Mouse (Mus musculus): ENCODE measurements at regions not wholly inside any gene's neighbourhood (a gene's known extent, or its start where the extent isn't known, plus 50 kb on each side); places are given as distances from the start of the nearest gene placed in this dataset.
A peak's percentile ranks its signal among the peaks of the same experiment; 100 is the strongest.

DNA sequence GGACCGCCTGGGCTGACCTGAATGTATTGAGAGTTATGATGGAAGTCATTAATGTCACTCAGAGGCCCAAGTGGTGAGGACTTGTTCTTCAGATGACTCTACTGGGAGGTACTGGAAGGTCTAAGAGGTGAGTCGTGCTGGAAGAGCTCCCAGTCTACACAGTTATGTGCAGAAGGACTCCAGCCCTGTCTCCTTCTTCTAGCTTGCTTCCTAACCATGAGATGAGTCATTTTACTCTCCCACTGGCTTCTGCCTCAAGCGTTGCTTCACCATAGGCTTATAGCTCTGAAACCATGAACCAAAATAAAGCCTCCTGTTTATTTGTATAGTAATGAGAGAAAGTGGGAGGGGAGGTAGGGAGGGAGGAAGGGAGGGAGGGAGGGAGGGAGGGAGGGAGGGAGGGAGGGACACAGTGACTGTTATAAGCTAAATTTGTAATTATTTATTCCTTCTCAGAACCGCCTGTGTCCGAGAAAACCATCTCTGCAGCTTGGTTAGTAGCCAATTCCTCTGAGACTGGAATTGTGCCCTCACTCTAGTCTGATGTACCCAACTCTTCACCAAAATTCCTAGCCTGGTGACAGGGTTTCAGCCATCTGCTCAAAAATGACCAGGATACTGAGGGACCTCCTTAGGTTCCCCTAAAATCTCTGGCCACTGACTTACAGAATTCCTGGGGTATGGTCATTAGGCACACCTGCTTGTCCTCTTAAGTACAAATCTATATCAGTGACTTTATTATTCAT, 211.6 kb upstream of the Atp2b1 start:
- DNase-seq (ENCODE audit: low read depth, low spot score) = no peak

DNA sequence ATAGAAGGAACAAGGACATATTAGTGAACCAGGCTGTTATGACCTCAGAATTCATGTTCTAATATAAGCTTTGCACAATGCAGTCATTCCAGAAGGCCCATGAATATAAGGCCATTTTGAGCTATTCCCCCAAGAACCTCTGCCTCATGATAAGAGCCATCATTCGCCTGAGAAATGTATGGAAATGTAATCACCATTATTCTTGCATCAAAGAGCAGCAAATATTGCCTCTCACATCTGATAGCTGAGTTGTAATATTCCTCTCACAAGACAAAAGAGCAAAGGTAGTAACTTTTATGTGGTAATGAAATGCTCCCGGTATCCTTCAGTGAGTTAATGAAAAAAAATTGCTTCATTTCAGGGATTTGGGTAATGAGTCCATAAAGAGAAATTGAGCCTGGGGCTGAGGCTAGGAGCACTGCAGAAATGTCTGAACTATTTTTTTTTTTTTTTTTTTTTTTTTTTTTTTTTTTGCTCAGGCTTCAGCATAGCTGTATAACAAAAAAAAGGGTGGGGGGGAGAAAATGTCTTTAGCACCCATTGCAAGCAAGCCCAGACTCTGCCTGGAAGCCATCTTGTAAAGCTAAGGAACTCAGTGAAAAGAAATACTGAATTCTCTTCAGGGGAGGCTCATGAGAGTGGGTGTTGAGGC, 210.4 kb upstream of the Atp2b1 start:
- DNase-seq (ENCODE audit: low read depth, low spot score) = no peak

DNA sequence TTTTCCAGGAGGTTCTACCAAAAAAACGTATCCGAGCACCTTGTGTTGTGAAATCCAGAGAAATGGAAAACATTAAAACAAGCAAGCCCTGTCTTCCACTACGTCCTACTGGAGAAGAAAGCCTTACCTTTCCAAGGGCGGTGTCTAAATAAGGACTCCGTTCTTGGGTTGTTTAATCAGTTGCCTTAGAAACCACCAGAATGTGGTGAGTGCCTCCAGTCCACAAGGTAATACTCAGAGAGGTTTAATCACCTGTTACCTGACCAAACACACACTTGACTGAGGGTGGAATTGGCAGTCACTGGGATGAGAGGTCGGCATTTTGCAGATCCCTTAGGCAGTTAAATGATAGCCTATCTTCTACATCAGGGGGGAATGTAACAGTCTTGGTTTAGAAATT, 209.6 kb upstream of the Atp2b1 start:
- DNase-seq (ENCODE audit: low read depth, low spot score) = no peak

DNA sequence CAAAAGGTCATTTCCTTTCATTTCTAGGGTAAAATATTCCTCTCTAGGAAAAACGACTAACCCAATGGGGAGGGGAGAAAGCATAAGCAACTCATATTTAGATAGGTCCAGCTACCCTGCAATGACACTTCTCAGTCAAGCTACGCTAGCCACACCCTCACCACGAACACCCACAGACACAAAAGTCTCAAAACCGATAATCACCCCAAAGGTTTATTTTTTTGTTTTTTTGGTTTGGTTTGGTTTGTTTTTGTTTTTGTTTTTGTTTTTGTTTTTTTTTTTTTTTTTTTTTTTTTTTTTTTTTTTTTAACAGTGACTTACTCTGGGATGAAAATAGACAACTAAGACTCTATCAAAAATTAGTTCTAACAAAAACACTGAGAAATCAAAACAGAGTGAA, 196.3 kb upstream of the Atp2b1 start:
- no peak for DNase-seq (ENCODE audit: low read depth, low spot score)

DNA sequence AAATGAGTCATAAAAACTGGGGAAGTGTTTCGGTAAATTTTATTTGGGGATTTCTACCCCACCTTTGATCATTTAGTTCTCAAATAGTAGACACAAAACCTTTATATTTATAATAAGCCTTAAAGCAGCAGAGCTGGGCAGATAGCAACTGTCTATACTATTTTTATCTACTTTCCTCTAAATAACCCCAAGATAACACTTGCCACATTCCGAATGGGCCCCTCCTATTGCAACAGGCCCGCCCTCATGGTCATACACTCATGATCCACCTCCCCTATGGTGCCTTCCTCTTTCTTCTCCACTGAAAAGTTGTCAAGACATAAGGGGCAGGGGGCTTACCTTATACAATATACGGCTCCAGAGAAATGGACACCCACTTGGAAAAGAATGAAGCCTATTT, 195.5 kb upstream of the Atp2b1 start:
- no peak for DNase-seq (ENCODE audit: low read depth, low spot score)

DNA sequence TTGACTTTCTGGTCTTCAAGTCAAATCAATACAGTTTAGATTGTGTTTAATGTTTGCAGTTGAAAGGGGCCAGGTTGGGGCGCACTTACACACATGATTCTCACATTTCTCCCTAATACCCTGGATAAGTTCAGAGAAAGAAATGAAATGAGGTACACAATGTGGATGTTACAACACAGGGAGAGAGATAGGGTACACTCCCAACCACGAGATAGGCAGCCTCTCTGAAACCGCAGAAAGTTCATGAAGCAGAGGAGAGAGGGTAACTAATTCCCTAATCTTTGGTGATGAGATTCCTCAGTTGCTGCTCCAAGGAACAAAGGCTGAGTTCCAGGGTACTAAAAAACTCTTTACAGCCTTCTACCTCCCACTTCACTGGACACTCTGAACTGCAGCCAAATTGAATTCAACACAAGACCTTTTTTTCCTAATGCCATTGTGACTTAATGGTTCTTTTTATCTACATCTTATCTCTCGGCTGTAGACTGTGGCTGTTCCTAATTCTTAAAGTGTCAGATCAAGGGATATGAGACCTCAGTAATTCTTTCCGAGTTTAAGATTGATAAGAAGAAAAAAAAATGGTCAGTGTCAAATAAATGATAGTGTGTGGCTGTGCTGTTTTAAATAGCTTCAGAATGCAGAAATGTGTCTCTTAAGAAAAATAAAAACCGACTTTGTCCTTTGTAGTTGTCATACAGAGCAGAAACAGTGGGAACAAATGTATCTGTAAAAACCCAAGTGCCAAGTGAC, 193.8 kb upstream of the Atp2b1 start:
- DNase-seq (ENCODE audit: low read depth, low spot score) = no peak

DNA sequence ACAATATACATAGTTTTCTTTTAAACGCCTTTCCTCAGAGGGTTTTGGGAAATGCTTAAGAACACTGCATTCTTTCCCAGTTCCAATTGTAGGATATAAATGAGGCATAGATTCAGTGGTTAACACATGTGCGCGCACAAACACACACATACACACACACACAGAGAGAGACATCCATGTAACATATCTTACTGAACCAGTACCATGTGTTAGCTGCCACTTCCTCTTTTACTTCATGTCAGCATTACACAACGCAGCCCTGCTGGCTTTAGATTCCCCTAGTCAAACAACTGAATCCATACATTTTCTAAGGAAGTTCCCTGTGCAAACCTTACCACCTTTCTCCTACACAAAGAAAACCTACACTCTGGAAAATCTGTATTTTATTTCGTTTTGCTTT, 189.1 kb upstream of the Atp2b1 start:
- no peak for DNase-seq (ENCODE audit: low read depth, low spot score)

DNA sequence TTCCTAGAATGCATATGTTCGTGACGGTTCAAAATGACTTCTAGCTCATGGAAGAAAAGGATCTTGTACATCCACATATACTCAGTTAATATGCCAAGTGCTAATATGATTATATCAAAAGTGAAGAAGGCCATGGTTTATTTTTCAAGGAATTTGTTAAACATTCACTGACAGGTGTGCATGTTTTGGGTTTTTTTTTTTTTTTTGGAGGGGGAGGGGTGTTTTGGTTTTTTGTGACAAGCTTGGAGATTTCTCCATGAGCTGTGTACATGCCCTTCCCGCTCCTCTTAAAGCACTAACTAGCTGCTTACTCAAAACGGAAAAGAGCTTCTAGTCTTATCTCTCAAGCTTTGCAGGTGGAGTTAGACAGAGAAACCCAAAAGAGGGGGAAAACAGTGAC, 187.1 kb upstream of the Atp2b1 start:
- no peak for DNase-seq (ENCODE audit: low read depth, low spot score)

DNA sequence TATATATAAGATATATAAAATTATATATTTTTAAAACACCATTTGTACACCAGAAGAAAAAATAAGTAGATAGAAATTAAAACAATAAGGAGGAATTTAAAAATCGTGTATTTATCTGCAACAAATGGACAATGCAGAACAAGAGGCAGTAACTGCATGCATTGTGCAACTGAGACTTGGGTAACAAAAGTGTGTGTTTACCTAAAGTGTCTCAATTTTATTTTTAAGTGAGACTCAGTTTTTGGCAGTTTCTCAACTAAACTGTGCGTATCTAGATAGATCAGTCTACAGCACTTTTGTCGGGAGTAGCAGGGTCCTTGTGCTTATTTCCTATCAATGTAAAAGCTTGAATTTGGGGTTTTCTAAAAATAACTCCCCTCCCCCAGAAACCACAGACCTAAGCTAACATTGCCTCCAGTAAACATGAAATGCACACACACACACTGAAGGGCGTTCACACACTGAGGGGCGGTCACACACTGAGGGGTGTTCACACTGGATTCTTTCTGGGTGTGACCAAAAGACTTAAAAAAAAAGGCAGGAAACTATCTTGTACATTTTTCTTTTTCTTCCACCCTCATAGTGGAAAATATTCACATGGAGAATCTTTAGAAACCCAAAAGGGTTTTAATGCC, 185.7 kb upstream of the Atp2b1 start:
- no peak for DNase-seq (ENCODE audit: low read depth, low spot score)

DNA sequence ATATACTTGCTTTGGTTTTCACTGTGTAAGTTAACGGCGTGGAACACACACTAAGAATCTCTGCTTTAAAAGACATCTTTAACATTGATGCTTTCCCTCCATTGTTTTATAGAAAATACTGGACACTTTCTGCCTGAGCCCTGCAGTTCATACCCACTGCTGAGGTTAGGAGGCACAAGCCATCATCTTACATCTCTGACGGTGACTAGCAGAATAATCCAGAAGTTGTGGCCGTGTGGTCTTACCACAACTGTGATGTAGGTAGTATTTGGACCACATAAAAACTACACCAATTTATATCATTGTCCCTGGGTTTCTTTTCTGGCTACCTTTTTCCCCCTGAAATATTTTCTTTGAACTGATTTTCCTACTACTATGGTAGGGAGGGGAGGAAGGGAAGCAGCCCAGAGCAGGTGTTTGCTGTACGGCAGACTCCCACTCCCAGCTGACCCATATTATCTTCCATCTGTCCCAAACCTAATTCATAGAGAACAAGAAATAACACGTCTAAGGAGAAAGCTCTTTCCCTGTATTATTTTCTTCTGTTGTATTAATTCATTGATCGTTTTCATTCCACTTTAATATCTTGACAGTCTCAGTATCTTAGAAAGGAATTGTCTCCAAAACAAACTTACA, 180.1 kb upstream of the Atp2b1 start:
- DNase-seq (ENCODE audit: low read depth, low spot score) = no peak

DNA sequence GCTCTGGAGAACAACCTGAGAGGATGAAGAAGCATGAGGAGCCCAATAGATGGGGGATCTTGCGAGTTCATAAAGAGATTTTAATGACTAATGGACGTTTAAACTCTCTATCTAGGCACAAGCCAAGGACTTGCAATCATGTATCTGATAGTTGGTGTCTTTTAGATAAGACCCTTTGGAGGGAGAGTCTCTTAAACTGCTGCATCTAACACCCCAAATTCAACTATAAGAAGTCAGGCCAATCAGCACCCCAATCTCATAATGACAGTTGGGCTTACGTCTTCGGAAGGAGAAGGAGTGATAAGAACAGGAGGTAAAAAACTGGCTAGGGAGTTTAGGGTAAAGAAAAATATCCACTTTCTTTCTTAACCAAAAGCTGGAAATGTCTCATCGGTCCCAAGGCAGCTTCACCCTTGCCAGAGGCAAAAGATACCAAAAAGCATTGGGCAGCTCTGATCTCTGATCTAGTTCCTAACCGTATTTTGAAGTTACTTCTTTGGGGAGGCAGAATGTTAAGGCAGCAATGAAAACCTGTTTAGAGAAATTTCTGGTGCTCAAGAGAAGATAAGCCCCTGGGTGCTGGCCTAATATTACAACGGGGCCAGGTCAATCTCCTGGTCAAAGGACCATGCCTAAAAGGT, 173.6 kb upstream of the Atp2b1 start:
- DNase-seq (ENCODE audit: low read depth, low spot score) = no peak

DNA sequence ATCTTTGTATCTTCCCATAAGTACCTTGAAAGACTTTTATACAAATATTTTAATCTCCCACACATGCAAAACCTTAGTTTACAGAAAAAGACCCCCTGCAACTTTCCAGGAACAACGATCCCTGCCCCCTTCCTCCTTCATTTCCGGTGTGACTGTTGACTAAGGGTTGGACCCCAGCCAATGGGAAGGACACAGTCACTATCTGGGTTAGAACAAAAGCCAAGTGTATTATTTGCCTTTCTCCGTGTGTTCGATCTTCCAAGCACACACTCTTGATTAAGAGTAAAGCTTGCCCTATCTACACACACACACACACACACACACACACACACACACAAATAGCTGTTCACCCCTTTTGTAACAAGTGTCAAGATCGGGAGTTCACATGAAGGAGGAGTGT, 172.8 kb upstream of the Atp2b1 start:
- no peak for DNase-seq (ENCODE audit: low read depth, low spot score)

DNA sequence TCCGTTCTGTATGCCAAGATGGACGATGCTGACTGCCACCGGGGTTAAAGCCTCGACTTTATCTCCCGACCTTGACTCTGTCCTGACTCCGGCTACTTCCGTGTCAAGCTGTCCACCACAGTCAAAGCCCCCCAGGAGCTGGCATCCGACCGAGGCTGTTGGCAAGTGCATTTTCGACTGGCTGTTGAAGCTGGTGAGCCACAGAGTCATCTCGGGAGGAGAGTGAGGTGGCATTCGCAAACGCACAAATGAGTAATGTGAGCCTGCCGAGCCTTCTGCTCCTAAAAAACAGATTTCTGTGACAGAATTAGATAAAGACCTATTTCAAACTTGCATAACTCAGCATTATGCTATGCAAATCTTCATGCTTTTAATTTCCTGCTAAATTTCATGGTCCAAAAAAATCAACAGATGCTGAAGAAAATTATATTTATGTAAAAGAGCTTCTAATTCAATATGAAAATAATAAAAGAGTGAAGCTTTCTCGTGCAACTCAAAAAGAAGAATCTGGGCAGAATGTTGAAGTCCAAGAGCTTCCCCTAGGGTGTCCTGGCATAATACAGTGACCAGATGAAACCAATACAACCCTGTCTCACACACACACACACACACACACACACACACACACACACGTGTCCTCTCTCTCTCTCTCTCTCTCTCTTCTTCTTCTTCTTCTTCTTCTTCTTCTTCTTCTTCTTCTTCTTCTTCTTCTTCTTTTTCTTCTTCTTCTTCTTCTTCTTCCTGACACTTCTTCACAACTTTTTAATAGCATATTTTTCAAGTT, 171.2 kb upstream of the Atp2b1 start:
- no peak for DNase-seq (ENCODE audit: low read depth, low spot score)

DNA sequence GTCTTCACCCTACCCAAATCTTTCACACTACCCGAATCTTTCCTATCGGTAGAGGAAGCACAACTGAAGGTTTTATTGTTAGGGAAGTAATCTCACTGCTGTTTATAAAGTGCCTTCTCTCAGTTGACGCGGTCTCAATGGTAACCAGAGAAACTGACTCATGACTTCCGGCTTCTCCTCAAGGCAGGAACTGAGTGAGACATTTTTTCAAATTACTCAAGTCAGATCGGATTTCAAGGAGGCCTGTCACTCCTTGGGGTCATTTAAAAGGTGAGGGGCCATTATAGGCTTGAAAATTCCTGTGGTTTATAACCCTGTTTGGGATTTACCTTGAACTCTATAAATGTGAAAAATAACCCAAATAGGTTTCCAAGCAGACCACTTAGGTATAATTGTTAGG, 170.0 kb upstream of the Atp2b1 start:
- DNase-seq (ENCODE audit: low read depth, low spot score) = peak; percentile 13

DNA sequence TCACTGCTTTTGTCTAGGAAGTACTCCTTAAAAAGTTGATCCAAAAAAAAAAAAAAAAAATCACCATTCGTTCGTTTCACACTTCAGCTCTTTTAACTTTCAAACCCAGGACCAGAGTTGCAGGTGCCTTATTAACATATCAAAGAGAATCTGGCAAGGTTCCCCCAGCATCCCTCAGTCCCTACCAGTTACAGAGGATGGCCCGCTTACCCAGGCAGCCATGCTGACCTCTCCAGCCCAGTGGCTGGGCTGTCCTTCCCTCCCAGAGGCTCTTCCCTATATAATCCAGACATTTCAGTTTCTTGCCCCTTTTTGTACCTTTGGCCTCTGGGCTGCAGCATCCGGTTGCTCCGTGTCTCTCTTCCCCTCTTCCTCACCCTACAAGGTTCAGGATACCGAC, 169.5 kb upstream of the Atp2b1 start:
- peak; percentile 4 for DNase-seq (ENCODE audit: low read depth, low spot score)

DNA sequence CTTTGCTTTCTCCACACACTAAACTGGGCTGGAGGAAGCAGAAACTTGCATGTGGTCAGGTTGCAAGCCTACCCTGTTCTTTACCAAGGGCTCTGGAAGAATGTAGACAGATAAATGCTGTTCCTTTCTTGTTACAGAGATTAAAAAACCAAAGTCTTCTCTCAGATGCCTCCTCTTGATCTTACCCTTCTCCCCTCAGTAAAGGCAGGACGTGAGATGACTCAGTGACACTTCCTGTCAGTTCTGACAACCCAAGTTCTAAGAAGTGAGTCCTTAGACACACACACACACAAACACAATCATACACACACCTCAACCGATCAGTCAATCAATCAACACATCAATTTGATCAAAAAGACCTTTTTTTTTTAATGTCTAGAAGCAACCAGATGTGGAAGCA, 168.8 kb upstream of the Atp2b1 start:
- no peak for DNase-seq (ENCODE audit: low read depth, low spot score)

DNA sequence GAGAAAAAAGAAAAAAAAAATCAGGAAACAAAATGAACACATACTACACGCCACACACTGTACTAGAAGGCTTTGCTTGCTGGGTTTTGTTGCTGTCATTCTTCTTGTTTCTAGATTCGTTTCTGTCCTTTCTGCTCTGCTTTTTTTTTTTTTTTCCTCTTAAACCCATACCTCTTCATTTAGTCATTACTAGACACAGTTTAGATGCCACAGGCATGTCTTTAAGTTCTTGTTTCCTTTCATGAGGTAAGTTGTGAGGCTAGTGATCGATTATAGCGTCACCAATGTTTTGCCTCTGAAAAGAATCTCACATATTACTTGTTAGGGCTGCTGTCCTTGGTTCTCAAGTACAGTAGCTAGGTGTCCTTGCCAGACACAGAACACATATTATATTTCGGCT, 168.3 kb upstream of the Atp2b1 start:
- no peak for DNase-seq (ENCODE audit: low read depth, low spot score)

DNA sequence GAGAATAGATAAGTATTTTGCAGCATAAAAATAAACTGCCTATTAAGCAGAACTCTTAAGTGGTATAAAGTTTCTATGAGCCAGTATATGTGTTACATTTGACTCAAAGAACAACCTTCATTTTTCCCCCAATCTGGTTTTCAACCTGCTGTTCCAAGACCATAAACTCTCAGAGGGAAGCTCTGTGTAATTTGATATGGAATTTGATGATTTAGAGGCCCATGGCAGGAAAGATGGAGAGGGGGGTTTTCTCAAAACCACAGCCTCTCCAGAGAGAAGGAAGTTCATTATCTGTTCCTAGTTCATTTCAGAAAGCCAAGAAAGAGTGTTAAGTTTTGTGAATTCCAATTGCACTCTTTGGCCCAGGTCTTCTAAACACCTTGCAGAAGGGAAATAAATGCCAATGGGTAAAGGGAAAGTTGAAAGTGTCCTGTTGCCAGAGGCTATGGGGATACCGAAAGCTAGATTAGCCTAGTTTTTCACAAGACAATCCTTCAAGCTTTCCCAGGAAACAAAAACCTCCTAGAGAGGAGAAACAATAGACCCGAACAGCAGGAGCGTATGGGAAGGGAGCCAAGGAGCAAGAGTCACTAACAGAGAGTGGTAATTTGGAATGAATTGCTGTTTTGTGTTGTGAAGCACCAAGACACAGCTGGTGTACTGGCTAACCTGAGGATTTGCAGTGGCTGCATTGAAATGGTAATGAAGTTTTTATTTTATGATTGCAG, 165.2 kb upstream of the Atp2b1 start:
- DNase-seq (ENCODE audit: low read depth, low spot score) = peak; percentile 78

DNA sequence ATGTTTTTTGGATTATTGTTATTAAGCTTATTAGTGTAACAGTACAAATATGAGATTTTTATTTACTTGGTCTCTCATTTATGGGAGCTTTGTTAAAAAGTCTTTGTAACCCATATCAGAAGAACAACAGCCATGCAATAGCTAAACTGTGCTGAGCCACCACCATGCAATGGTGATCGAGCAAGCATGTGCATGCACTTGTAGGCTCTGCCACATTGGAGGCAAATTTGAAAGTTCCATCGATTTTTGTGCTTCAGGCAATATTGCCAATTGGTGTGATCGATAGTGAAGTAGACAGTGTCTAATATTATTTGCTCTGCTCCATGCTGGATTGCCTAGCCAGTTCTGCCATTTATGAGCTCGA, 164.6 kb upstream of the Atp2b1 start:
- DNase-seq (ENCODE audit: low read depth, low spot score) = no peak

Measured in ES-CJ7 (cell line).